Mouse (Mus musculus) kidney, adult 18-20 months (tissue): ENCODE results near the gene Nol9.

ENCODE experiments used
- DNase-seq: peaks from one replicate; pipeline ENCODE4 v3.0.0; 2021

Gene Nol9

DNA sequence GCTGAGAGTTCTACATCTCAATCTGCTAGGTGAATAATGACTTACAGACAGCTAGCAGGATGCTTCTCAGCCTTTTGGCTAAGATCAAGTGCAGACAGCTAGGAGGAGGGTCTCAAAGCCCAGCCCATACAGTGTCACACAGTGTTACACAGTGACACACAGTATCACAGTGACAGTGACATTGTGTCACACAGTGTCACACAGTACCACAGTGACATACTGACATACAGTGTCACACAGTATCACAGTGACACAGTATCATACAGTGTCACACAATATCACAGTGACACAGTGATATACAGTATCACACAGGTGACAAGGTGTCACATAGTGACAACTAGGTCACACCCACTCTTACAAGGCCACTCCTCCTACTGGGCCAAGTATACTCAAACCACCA lies 28.2 kb downstream of the Nol9 start:
- DNase-seq, result no peak

DNA sequence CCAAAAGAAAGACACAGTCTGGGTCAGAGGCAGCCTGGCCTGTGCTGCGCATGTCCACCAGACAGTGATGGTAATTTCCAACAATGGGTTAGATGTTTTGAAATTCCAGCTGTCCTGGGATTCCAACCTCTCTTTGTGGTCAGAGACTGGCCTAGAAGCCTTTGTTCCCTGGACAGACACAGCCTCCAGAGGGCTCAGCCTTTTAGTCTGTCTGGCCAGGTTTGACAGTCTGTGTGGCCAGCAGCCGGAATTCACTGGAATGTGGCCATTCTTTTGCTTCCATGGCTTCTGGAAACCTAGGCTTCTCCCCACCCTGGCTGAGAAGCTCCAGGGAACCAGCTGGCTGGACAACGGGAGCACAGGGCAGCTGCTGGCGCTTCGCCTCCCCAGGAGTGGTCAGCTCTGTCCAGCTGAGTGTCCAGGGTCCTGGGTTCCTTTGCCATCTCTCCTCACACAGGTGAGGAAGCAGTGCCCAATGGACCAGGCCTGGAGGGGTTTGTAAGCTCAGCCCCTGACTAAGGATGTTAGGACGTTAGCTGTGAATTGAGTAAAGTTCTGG lies 29.1 kb downstream of the Nol9 start:
- DNase-seq, result no peak

DNA sequence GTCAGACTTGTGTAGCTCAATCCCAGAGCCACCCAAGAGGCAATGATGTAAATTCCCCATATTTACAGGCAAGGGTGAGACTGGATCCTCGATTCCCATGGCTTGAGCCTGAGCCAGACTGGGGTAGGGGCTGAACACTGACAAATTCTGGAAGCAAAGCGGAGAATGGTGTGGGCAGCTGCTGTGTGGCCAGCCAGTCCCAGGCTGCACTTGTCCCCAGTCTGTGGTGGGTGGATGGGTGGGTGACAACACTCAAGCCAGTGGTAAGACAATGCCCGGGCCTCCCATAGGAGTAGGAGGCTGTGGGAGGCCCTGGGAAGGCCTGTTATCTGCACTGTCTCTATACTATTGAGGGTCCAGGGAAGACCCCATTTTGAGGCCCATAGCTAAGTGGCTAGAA lies 30.1 kb downstream of the Nol9 start:
- DNase-seq, result no peak

DNA sequence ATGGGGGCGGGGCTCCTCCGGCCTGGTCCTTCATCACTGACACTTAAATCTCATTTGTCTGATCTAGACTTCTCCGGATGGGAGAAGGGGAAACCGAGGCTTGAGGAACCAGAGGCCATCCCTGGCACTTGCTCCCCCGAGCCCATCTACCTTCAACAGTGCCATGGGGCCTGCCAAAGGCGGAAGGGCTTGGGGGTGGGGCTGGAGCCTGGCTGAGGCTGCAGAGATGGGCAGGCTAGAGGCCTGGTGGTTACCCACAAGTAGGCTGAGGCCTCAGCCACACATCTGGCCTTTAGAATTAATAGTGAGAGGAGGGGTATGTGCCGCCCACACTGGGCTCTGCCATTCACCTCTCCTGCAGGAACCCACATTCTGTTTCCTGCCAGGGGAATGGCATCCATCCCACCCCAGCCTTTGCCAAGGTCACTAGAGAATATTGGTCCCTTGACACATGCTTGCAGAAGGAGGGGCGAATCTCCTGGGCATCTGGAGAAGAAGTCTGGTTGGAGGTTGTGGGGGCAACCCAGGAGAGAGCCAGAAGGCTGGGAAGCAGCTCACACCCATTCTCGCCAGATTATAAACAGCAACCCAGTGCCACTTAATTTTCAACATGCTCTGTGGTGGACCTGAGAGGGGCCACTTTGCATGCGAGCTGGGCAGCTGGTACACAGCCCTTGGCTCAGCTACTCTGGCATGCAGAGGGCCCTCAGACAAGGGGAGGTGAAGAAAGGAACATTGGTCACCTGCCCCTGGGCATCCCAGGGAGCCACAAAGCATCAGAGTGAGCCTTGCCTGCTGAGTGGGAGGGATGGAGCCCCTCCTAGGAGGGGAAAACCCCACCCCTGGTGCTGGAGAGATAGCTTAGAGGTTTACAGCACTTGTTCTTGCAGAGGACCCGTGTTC lies 31.6 kb downstream of the Nol9 start:
- no peak for DNase-seq

DNA sequence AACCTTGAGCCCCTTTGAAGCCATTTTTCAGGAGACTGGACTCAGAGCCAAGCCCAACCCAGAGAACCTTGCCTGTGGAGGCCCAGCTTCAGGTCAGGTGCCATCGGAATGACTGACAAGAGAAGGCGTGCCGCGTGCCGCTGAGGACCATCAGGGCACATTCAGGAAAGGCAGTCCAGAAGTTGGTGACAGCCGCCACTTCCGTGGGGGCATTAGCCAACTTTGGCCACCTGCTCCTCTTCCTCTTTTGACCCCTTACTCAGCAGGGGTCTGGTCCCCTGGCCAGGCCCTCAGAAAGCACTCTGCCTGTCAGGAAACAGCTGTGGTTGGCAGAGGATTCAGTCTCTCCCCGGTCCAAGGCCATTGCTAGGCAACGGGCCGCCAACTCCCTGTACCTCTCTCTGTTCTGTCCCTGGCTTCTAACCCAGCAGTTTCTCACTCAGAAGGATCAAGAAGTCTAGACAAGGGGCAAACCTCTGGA lies 33.0 kb downstream of the Nol9 start, which contains the start of gene Plekhg5:
Gene Plekhg5, plus strand, starts transcription at position 378 of the 481 bp plus-strand sequence.
- no peak for DNase-seq

DNA sequence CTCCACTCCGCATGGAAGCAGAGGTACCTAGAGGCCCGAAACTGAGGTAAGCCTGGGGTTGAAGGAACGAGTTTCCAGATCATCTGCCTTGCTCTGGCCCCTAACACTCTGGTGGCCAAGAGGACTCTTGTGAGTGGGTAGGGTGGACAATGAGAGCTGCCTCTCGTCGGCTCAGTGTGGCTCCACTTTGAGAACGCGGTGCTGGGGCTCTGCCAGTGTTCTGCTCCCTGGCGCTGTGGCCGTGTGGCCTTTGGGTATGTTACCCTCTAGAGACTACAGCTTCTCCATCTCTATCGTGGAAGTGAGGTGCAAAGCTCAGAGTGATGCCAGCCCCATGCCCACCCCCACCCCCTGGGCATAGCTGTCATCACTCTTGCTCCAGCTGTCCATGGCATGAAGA lies 33.5 kb downstream of the Nol9 start:
- no peak for DNase-seq

DNA sequence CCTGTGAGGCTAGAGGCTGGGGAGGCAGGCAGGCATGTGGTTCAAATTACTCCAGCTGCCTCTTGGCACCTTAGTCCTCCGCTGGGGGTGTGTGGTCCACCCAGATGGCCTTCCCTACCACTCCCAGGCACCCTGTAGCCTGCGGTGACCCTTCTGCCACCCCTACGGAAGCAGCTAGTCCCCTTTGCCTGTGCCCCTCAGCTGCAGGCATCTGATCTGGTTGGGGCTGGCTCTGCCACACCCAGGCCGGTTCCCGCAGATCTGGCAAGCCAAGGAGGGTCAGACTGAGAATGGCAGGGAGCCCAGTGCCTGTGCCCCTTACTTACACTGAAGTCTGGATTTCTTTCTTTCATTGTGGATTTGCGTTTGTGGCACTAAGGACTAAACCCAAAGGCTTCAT lies 34.6 kb downstream of the Nol9 start:
- no peak for DNase-seq

DNA sequence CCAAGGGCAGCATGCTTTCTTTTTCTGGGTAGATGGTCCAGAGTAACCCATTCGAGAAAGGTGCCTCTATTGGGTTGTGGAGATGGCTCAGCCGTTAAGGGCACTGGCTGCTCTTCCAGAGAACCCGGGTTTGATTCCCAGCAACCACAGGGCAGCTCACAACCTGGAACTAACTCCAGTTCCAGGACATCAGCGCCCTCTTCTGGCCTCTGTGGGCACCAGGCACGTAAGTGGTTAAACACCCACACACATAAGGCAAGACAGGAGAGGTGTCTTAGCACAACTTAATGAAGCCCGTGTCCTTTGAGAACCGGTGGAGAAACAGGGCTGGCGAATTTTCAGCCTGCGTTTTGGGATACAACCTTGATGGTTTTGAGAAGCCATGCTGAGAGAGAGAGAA lies 35.4 kb downstream of the Nol9 start:
- no peak for DNase-seq

DNA sequence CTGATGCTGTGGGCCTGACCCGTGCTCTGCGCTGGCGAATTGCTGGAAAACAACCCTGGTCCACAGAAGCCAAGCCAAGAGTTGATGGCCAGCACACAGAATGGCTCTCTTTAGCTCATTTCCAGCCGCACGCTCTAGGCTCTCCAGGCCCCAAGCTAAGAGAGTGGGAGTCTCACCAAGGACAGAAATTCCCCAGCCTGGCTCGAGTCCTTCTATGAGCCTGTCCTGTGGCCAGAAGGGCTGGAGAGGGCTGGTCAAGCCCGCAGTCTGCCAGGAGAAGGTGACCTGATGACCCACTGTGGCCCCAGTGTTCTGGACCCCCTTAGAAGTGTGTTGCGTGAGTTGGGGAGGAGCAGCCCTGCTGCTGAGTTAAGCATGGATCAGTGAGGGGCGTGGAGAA lies 38.1 kb downstream of the Nol9 start:
- DNase-seq, result no peak

DNA sequence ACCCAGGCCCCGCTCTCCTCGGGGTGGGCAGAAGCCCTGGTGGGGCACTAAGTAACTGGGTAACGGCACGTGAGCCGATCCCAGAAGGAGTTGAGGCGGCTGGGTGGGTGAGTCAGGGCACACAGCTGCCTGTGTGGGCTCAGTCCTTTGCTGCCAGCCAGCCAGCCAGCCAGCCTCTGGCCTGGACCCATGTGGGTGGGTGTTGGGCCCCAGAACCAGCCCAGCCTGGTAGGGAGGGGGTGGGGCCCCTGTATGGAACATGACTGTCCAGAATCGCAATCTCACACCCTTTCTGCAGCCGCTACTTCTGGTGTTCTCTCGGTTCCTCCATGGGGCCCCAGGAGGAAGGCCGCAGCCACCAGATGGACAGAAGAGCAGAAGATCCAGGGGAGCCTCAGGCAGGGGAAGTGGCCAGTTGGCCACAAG lies 39.0 kb downstream of the Nol9 start:
- no peak for DNase-seq

DNA sequence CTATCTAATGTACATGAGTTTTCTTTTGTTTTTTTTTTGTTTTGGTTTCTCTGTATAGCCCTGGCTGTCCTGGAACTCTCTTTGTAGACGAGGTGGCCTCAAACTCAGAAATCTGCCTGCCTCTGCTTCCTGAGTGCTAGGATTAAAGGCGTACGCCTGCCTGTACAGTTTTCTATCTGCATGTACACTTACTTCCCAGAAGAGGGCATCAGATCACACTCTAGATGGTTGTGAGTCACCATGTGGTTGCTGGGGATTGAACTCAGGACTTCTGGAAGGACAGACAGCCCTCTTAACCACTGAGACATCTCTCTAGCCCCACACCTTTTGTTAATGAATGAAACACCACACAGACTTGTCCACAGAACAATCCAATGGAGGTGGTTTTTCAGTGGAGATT lies 40.1 kb downstream of the Nol9 start:
- DNase-seq, result no peak

DNA sequence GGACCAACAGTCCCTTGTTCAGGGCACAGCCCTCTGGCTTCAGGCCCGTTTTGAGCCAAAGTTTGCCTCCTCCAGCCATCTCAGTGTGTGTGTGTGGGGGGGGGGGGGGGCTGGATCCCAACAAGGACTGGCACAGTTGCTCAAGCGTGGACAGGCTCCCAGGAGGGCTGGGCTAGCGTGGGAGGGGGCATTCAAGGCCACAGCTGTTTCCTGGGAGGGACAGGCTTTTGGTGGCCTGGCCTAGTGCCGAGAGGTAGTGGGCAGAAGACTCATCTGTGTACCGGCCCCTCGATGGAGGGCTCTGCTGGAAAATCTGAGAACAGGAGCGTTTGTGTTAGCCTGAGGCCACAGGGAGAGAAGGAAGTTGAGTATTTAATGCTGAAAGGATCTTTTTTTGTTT lies 40.8 kb downstream of the Nol9 start:
- no peak for DNase-seq

DNA sequence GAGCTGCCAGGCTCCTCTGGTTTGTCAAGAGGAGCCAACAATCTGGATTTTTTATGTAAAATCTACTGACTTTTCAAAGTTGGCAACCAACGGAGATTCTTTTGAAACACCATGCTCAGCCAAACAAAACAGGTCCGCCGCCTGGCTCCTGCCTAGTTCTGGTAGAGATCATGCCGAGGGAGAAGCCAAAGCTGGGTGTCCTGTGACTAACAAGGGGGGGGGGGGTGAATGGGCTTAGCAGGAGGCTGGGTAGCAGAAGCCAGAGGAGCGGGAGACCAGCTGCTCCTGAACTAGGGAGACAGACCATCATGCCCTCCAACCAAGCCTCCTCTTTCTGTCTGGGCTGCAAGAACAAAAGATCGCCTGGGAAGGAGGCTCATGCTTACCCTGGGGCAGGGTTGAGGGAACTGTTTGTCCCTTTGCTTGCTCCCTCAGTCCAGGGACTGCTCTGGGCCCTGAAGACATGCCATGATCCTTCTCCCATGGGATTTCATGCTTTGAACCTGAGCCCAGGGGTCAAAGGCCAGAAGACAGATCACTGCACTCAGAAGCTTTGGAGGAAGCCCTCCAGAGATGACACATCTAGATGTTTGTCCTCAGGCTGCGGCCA lies 44.6 kb downstream of the Nol9 start:
- DNase-seq, result no peak

DNA sequence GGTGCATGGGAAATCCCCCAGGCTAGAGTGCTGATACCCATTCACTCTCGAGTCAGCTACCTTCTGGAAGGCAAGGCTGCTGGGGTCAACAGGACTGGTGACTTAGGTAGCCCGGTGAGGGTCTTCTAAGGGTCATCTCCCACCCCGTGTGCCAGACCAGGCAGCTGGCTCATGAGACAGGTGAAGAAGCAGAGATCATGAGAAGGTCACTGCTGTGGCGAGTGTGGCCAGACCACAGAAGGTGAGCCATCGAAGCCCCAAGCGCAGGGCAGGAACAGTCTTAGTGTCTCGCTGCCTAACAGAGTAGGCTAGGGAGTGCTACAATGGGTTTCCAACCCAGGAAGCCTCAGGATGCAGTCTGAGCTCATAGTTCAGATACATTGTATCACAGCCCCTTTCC lies 45.5 kb downstream of the Nol9 start:
- no peak for DNase-seq

DNA sequence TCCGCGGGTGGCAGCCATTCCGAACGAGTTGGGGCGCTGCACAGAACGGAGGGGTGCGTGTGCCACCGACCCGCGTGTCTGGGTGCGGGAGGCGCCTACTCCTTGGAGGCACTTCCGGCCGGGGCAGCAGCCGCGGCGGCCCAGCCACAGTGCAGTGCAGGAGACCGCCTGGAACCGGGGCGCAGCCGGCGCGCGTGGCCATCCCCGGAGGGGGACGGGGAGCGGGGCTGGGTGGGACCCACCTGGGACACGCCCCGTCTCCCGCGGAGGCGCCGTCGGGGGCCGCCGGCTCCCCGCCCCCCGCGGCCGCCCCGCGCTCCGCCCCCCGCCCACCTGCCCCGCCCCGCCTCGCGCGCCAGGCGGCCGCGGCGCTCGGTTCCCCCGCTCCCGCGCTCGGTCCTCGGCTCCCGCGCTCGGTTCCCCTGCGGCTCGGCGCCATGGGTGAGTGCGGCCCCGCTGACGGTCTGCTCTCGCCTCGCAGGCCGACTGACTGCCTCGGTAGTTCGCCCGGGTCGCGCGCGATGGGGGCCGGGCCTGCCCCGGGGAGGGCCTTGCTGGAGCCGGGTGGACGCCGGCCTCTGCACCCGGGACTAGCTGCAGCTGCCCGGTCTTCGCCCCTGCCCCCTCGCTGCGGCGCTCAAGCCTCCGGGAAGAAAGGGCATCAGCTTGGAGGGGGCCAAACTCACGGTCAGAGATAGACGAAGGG lies 47.5 kb downstream of the Nol9 start:
- peak; percentile 73 for DNase-seq

DNA sequence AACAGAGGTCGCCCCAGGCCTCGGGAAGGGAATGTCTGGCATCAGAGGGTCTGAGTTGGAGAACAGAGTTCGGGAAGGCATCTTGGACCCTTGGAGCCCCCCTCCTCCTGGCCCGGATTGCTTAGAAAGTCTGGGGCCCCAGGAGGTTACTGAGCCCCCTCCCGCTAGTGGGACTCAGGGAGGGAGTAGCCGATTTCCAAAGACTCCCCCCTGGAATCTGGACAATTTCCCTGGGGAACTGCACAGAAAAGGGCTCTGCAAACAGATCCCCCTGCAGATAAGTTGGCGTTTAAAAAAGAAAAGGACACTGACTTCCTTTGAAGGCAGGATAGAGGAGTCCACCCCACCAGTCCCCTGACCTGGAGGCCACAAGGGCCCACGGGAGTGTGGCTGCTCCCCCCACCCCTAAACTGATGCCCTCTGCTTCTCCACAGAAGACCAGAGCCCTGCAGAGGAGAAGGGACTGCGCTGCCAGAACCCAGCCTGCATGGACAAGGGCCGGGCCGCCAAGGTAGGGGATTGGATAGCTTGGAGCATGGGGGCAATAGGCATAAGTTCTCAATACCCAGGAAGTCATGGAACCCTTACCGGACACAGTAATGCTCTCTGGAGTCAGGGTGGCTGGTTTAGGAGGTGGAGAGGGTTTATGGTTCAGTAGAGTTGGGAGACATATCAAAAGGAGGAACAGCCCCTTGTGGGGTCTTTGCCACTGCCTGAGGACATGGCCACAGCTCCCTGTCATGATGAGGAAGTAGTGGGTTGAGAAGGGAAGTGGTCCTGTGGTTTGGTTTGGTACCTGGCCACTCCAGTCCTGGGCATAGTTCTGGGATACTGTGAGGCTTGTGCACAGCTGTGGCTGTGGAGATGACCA lies 48.3 kb downstream of the Nol9 start:
- no peak for DNase-seq

DNA sequence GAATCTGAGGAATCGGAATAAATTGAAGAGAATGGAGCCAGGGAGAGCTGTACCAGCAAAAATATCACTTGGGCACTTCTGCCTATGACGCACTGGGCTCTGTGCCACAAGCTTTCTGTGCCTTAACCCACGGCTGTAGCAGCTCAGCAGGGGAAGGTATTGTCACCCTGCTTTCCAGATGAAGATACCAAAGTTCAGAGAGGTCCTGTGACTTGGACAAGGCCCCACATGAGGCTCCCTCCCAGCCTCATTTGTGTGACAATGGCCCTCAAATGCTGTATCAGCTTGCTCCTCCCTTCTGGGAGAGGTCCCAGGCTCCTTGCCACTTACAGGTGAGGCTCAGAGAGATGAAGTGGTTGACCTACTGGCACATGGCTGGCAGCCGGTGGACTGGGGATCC lies 49.0 kb downstream of the Nol9 start:
- peak; percentile 40 for DNase-seq

DNA sequence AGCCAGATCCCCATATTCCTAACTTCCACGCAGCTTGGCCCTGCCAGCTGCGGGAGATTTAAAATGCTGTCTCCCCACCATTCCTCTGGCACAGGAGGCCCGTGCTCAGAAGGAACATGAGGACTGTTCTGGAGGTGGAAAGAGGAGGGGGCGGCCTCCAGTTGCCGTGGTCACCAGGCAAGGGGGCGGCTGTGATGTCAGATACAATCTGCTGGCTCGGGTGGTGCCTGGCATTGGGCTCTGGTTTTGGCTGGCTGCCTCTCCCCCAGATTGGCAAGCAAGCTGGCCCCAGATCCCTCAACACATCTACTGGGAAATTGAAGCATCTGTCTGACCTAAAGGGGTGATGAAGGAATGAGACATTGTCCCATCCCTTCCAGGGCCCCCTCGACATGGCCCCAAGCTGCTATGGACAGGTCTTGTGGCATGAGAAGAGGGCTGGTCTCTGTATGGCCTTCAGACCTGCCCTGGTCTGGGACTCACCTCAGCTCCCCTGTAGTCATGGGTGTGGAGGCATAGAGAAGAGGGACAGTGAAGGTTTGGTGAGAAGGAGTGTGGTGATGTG lies 49.5 kb downstream of the Nol9 start:
- DNase-seq, result no peak

DNA sequence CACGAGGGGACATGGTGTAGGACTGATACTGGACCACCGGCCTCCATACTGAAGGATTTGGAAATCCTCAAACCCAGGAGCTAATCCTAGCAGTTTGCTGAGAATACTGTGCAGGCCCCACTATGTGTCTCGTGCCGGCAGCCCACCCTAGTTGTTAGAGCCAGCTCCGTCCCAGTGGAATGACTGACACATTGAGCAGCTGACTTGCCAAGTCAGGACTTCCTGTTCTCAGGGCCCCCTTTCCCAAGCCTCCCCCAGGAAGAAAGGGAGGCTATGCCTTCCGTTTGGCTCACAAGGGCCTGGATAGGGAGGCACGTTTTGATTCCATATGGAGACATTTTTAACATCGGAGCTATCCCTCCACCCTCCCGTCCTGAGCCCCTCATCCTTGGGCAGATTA lies 51.1 kb downstream of the Nol9 start:
- no peak for DNase-seq

DNA sequence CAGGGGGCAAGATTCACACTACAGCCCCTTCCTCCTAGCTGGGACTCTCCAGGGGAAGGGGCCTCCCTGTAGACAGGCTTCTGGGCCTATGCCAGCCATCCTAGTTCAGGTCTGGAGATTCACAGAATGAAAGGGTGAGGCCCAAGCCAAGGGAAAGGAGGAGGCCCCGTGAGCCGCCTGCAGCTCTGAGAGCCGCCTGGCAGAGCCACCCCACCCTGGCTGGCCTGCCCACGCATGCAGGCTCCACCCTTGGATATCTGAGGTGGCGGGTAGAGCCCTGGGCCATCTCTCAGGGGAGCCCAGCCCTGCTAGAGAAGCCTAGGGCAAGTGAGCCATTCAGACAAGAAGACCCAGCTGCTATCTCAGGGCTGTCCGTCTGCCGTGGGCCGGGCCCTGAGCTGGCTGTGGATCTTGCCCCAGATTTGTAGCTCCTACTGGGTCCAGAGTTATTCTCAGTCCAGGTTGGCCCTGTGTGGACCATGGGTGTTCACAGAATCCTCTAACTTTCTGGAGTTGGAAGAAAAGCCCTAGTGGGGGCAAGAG lies 53.7 kb downstream of the Nol9 start:
- no peak for DNase-seq

DNA sequence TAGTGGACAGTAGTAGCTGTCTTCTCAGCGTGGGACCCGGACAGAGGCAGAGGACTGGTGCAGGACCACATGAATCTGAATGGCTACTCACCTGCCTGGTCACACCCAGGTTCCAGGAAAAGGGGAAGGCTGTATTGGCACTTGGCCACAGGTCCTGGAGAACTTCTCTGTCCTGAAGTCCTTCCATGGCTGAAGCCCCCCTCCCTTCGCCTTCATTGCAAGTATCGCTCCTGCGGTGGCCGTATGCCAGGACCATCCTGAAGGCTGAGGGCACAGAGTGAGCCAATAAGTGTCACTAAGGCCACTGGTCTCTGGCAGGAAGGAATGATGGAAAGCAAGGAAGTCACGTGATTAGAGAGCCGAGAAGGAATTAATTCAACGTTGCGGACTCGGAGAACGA lies 55.1 kb downstream of the Nol9 start:
- DNase-seq, result no peak
